Mouse (Mus musculus) spleen, adult 12 weeks (tissue): ENCODE measurements at regions not wholly inside any gene's neighbourhood (a gene's known extent, or its start where the extent isn't known, plus 50 kb on each side); places are given as distances from the start of the nearest gene placed in this dataset.

Experiments
- DNase-seq: peaks from one replicate; pipeline ENCODE4 v3.0.0; 2022; ENCODE audit warnings: low spot score

- no peak for DNase-seq
These were observed 61.0 kb upstream of the Ptpn3 start for GRCm38 (mm10) chr4:57362652-57363051.

GRCm38 (mm10) chr4:57369736-57370373, 64.2 kb upstream of the Palm2 start:
- peak; percentile 6 for DNase-seq

- no peak for DNase-seq
These were observed 56.2 kb upstream of the Palm2 start for GRCm38 (mm10) chr4:57377872-57378271.

- no peak for DNase-seq
These were observed 53.8 kb upstream of the Palm2 start for GRCm38 (mm10) chr4:57380063-57380800.

- DNase-seq, result no peak
These were observed 52.7 kb upstream of the Palm2 start for GRCm38 (mm10) chr4:57381306-57381705.
